Mouse (Mus musculus): ENCODE data around the gene Il1rapl1. TPM values are rescaled to one million over a fixed set of nuclear protein-coding genes. Genes with fewer than 3 reads are reported as not detected.

Il1rapl1 gene
- polyA plus RNA-seq, 1 experiment: not detected

DNA sequence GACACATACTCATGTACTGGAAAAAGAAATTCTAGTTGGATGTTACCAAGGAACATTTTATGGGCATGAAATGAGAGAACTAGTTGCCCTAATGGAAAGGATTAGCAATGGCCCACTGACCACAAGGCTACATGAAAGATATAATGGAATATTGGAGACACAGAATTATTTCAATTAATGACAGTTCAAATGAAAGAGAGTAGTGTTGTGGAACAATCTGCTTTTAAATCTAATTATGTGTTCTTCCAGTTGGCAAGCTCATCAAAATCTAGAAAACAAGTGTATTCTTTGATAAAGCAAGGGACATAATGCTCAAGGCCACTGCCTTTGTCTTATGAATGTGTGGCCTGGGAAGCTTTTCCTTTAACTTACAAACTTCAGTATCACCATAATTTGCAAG lies 1113.1 kb downstream of the Il1rapl1 start:
- Histone ChIP-seq H3K36me3 (ENCODE audit: control insufficient read depth, insufficient read depth, low read length, poor library complexity, severe bottlenecking) (no peaks in the 10 kb centered on the region), H3K9me3 (replicated peaks; ENCODE audit: control insufficient read depth, insufficient read depth, low read length, poor library complexity, severe bottlenecking) (no peaks in the 10 kb centered on the region), H3K27ac (ENCODE audit: insufficient read depth, low read length) (no peak overlapping the region), H3K4me1 (ENCODE audit: control insufficient read depth, insufficient read depth, low read length) (no peaks in the 10 kb centered on the region), H3K4me3 (ENCODE audit: low read depth, low read length) (no peak overlapping the region), H3K9ac (ENCODE audit: low read depth, poor library complexity, severe bottlenecking) (no peak overlapping the region), H3K27me3 (ENCODE audit: control insufficient read depth, insufficient read depth, low read length, poor library complexity, severe bottlenecking) (no peaks in the 10 kb centered on the region)
- TF ChIP-seq POLR2A (IDR thresholded peaks at IDR 0.05; ENCODE audit: insufficient read depth, low read length) (no peak), EP300 (IDR thresholded peaks at IDR 0.05; ENCODE audit: insufficient read depth, low read depth, low read length) (no peak), CTCF (IDR thresholded peaks at IDR 0.05; ENCODE audit: low read depth, low read length) (no peak)

DNA sequence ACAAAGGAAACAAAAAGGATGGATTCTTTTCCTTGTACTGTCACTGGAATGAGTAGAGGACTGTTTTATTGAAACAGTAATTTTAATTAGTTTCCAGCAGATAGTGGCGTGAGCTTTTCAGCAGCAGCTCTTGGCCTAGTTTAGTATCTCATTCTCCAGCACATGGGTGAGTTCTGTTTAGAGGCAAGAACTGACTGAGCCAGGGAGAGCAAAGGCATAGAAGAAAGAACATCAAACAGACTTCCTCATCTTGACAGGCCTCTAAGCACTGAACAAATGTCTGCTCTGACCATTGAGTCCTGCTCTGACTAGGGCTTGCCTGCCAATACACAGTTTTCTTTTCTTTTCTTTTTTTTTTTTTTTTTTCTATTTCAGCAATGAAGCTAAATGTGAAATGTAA lies 1160.3 kb downstream of the Il1rapl1 start:
- Histone ChIP-seq H3K9me3 (replicated peaks; ENCODE audit: control insufficient read depth, insufficient read depth, low read length, poor library complexity, severe bottlenecking) (no peaks in the 10 kb centered on the region), H3K9ac (ENCODE audit: low read depth, poor library complexity, severe bottlenecking) (no peak overlapping the region), H3K4me3 (ENCODE audit: low read depth, low read length) (no peak overlapping the region), H3K4me1 (ENCODE audit: control insufficient read depth, insufficient read depth, low read length) (no peaks in the 10 kb centered on the region), H3K27ac (ENCODE audit: insufficient read depth, low read length) (no peak overlapping the region), H3K36me3 (ENCODE audit: control insufficient read depth, insufficient read depth, low read length, poor library complexity, severe bottlenecking) (no peaks in the 10 kb centered on the region), H3K27me3 (ENCODE audit: control insufficient read depth, insufficient read depth, low read length, poor library complexity, severe bottlenecking) (no peaks in the 10 kb centered on the region)
- TF ChIP-seq POLR2A (IDR thresholded peaks at IDR 0.05; ENCODE audit: insufficient read depth, low read length): no peak
- no peak for TF ChIP-seq EP300 (IDR thresholded peaks at IDR 0.05; ENCODE audit: insufficient read depth, low read depth, low read length)
- TF ChIP-seq CTCF (IDR thresholded peaks at IDR 0.05; ENCODE audit: low read depth, low read length): no peak

DNA sequence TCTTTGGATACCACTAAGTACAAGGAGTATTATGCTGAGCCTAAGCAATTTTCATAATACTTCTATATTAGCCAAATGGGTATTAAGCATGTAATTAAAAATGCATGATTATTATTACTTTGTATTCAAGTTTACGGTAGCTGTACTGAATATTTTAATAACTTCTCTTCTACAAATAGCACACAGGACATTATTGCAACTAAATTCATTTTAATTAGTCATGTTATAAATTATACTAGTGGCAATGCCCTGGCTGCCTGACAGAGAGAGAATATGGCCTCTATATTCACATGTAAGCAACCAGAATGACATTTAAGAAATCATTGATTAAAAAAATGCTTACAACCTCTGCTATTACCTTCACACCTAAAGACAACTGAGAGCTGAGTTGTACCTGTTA lies 1160.8 kb downstream of the Il1rapl1 start:
- no peak overlapping the region for H3K27ac ChIP-seq (ENCODE audit: insufficient read depth, low read length)
- H3K27me3 ChIP-seq (ENCODE audit: control insufficient read depth, insufficient read depth, low read length, poor library complexity, severe bottlenecking): no peaks in the 10 kb centered on the region
- no peaks in the 10 kb centered on the region for H3K9me3 ChIP-seq (replicated peaks; ENCODE audit: control insufficient read depth, insufficient read depth, low read length, poor library complexity, severe bottlenecking)
- no peak overlapping the region for H3K4me3 ChIP-seq (ENCODE audit: low read depth, low read length)
- no peak for TF ChIP-seq EP300 (IDR thresholded peaks at IDR 0.05; ENCODE audit: insufficient read depth, low read depth, low read length)
- no peak for TF ChIP-seq POLR2A (IDR thresholded peaks at IDR 0.05; ENCODE audit: insufficient read depth, low read length)
- TF ChIP-seq CTCF (IDR thresholded peaks at IDR 0.05; ENCODE audit: low read depth, low read length): no peak
- H3K9ac ChIP-seq (ENCODE audit: low read depth, poor library complexity, severe bottlenecking): no peak overlapping the region
- H3K36me3 ChIP-seq (ENCODE audit: control insufficient read depth, insufficient read depth, low read length, poor library complexity, severe bottlenecking): no peaks in the 10 kb centered on the region
- H3K4me1 ChIP-seq (ENCODE audit: control insufficient read depth, insufficient read depth, low read length): no peaks in the 10 kb centered on the region

DNA sequence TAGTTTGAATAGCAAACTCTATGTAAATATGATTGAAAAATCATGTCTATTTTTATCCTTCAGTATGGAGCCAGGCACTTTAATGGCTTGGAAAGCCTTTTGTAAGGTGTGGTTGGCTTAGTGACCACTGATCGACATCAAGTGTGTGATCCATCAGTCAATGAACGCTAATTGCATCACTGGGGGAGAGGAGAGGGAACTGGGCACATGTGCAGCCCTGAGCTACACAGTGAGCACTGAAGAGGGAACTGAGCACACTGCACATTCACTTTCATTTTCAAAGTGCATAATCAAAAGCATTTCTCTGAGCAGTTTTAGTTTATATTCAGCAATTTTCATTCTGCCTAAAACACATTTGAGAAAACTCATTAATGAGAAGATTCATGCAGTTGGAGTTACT lies 1164.5 kb downstream of the Il1rapl1 start:
- Histone ChIP-seq H3K27ac (ENCODE audit: insufficient read depth, low read length) (no peak overlapping the region), H3K4me1 (ENCODE audit: control insufficient read depth, insufficient read depth, low read length) (no peaks in the 10 kb centered on the region), H3K4me3 (ENCODE audit: low read depth, low read length) (no peak overlapping the region), H3K9me3 (replicated peaks; ENCODE audit: control insufficient read depth, insufficient read depth, low read length, poor library complexity, severe bottlenecking) (no peaks in the 10 kb centered on the region), H3K9ac (ENCODE audit: low read depth, poor library complexity, severe bottlenecking) (no peak overlapping the region), H3K36me3 (ENCODE audit: control insufficient read depth, insufficient read depth, low read length, poor library complexity, severe bottlenecking) (no peaks in the 10 kb centered on the region), H3K27me3 (ENCODE audit: control insufficient read depth, insufficient read depth, low read length, poor library complexity, severe bottlenecking) (no peaks in the 10 kb centered on the region)
- TF ChIP-seq POLR2A (IDR thresholded peaks at IDR 0.05; ENCODE audit: insufficient read depth, low read length) (no peak), EP300 (IDR thresholded peaks at IDR 0.05; ENCODE audit: insufficient read depth, low read depth, low read length) (no peak), CTCF (IDR thresholded peaks at IDR 0.05; ENCODE audit: low read depth, low read length) (no peak)

DNA sequence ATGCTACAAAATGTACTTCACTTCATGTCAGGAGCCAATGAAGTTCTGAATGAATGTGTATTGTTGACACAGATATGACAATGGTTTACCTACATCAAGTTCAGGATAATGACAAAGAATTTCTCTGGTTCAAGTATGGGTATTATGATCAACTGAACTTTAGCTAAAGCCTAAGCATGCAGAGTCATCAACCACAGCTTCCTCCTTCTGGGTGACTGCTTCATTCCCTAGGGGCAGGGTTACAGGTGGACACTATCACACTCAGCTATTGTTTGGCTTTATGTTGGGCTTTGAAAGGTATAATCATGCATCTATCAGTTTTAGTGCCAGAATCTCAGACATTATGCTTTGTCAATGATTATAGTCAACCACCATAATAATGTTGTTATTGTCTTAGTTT lies 1166.3 kb downstream of the Il1rapl1 start:
- Histone ChIP-seq H3K4me1 (ENCODE audit: control insufficient read depth, insufficient read depth, low read length) (no peaks in the 10 kb centered on the region), H3K9ac (ENCODE audit: low read depth, poor library complexity, severe bottlenecking) (no peak overlapping the region), H3K36me3 (ENCODE audit: control insufficient read depth, insufficient read depth, low read length, poor library complexity, severe bottlenecking) (no peaks in the 10 kb centered on the region), H3K27me3 (ENCODE audit: control insufficient read depth, insufficient read depth, low read length, poor library complexity, severe bottlenecking) (no peaks in the 10 kb centered on the region), H3K4me3 (ENCODE audit: low read depth, low read length) (no peak overlapping the region), H3K27ac (ENCODE audit: insufficient read depth, low read length) (no peak overlapping the region), H3K9me3 (replicated peaks; ENCODE audit: control insufficient read depth, insufficient read depth, low read length, poor library complexity, severe bottlenecking) (no peaks in the 10 kb centered on the region)
- TF ChIP-seq EP300 (IDR thresholded peaks at IDR 0.05; ENCODE audit: insufficient read depth, low read depth, low read length) (no peak), CTCF (IDR thresholded peaks at IDR 0.05; ENCODE audit: low read depth, low read length) (no peak), POLR2A (IDR thresholded peaks at IDR 0.05; ENCODE audit: insufficient read depth, low read length) (no peak)

DNA sequence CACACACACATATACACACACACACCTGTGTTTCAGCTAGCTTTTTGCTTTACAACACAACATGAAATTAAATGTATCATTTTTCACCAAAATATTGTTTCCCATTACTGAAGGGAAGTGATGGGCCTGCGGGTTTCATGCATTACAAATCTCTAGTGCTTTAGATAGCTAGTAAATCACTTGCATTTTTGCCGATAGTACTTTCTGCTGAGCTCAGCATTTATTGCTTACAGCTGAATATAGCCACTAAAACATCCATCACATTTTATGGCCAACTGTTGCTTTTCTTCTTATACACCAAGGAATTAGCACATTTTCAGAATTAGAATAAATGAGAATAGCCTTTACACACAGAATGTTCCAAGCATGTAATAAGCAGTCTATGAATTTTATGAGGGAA lies 1260.6 kb downstream of the Il1rapl1 start:
- Histone ChIP-seq H3K4me1 (ENCODE audit: control insufficient read depth, insufficient read depth, low read length) (no peaks in the 10 kb centered on the region), H3K9ac (ENCODE audit: low read depth, poor library complexity, severe bottlenecking) (no peak overlapping the region), H3K4me3 (ENCODE audit: low read depth, low read length) (no peak overlapping the region), H3K9me3 (replicated peaks; ENCODE audit: control insufficient read depth, insufficient read depth, low read length, poor library complexity, severe bottlenecking) (no peaks in the 10 kb centered on the region), H3K27me3 (ENCODE audit: control insufficient read depth, insufficient read depth, low read length, poor library complexity, severe bottlenecking) (no peaks in the 10 kb centered on the region), H3K36me3 (ENCODE audit: control insufficient read depth, insufficient read depth, low read length, poor library complexity, severe bottlenecking) (no peaks in the 10 kb centered on the region), H3K27ac (ENCODE audit: insufficient read depth, low read length) (no peak overlapping the region)
- no peak for TF ChIP-seq POLR2A (IDR thresholded peaks at IDR 0.05; ENCODE audit: insufficient read depth, low read length)
- no peak for TF ChIP-seq EP300 (IDR thresholded peaks at IDR 0.05; ENCODE audit: insufficient read depth, low read depth, low read length)
- TF ChIP-seq CTCF (IDR thresholded peaks at IDR 0.05; ENCODE audit: low read depth, low read length): no peak

Data from ES-Bruce4 (cell line).